Mouse (Mus musculus) thymus, adult 2 months (tissue): ENCODE measurements around the gene Abi3.

Experiments used
- CTCF ChIP-seq: fragments of 200-500 bp; IDR thresholded peaks from 2 replicates; pipeline ENCODE4 v1.5.1; 2012; ENCODE audit warnings: mild to moderate bottlenecking, control low read depth, low read length, moderate library complexity, borderline replicate concordance; ENCODE audit not compliant: control insufficient read depth, poor library complexity, insufficient read depth; ENCODE audit errors: extremely low read depth
- POLR2A ChIP-seq: fragments of 200-500 bp; IDR thresholded peaks from 2 replicates; pipeline ENCODE4 v1.6.1; 2012; ENCODE audit warnings: mild to moderate bottlenecking, low read length, control low read depth, moderate library complexity; ENCODE audit not compliant: control insufficient read depth, poor library complexity, insufficient read depth; ENCODE audit errors: extremely low read depth

DNA sequence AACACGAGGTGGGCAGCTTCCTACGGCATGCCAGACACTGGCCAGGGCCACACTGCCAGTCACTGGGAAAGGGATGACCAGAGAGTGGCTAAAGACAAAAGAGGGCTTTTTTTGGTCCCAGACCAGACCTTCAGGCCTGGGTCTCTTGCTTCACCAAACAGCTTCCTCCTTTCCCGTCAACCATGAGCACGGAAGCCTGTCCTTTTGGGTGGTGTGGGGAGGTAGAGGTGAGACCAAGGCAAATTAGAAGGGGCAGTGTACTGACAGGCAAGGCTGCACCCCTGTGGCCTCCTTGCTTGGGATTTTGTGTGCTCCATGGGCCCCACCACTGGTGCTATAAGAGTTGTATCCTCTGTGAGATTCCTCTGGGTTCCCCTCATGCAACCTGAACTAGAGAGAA lies 3.7 kb downstream of the Abi3 start:
- TF ChIP-seq POLR2A (no peak), CTCF (no peak)
